Mouse (Mus musculus) kidney, adult 2 months (tissue): Measurements from ENCODE around the gene Myo6. TPM values are rescaled to one million over a fixed set of nuclear protein-coding genes. Genes with fewer than 3 reads are reported as not detected.
A peak's percentile ranks its signal among the peaks of the same experiment; 100 is the strongest.

Experiments
- DNase-seq: peaks from one replicate; pipeline ENCODE4 v3.0.0; 2021
- H3K27ac ChIP-seq: fragments of 200-500 bp; 2 replicates; pipeline ENCODE4 v1.5.1; 2012; ENCODE audit warnings: low read depth, low read length, control low read depth, inconsistent platforms; ENCODE audit not compliant: insufficient read depth
- H3K27me3 ChIP-seq: fragments of 200-500 bp; replicated peaks from 2 replicates; pipeline ENCODE4 v1.6.1; 2012; ENCODE audit warnings: mild to moderate bottlenecking, moderate library complexity, low read length, inconsistent platforms; ENCODE audit not compliant: control insufficient read depth, insufficient read depth
- H3K36me3 ChIP-seq: fragments of 200-500 bp; 2 replicates; pipeline ENCODE4 v1.6.1; 2012; ENCODE audit warnings: mild to moderate bottlenecking, moderate library complexity, low read length, inconsistent platforms; ENCODE audit not compliant: control insufficient read depth, insufficient read depth
- H3K4me1 ChIP-seq: fragments of 200-500 bp; 2 replicates; pipeline ENCODE4 v1.6.1; 2011; ENCODE audit warnings: low read length; ENCODE audit not compliant: control insufficient read depth, insufficient read depth
- H3K4me3 ChIP-seq: fragments of 200-500 bp; 2 replicates; pipeline ENCODE4 v1.5.1; 2011; ENCODE audit warnings: mild to moderate bottlenecking, low read depth, low read length, control low read depth; ENCODE audit not compliant: insufficient read depth
- CTCF ChIP-seq: fragments of 200-500 bp; conservative IDR thresholded peaks from 2 replicates; pipeline ENCODE4 v1.5.1; 2011; ENCODE audit warnings: low read depth, mild to moderate bottlenecking, control low read depth, low read length, moderate library complexity, mixed read lengths; ENCODE audit not compliant: insufficient read depth, insufficient read length
- POLR2A ChIP-seq: fragments of 200-500 bp; IDR thresholded peaks from one replicate; pipeline ENCODE4 v1.6.1; 2011; ENCODE audit warnings: low read depth, low read length, control low read depth
- WGBS: fragments of 180-500 bp; shearing (Covaris S2); methylation state at CpG from one replicate; pipeline ENCODE4 v1.1.7; 2018; 5-methylcytosine and 5-hydroxymethylcytosine counted together
- polyA plus RNA-seq: library from polyadenylated mRNA; depleted of rRNA; stranded (reverse); fragments of >200 nt; gene quantifications from 2 replicates; pipeline ENCODE4 v1.2.3, GENCODE M21; 2012

Myo6 gene
- polyA plus RNA-seq, 1 experiment = 76.4 TPM

DNA sequence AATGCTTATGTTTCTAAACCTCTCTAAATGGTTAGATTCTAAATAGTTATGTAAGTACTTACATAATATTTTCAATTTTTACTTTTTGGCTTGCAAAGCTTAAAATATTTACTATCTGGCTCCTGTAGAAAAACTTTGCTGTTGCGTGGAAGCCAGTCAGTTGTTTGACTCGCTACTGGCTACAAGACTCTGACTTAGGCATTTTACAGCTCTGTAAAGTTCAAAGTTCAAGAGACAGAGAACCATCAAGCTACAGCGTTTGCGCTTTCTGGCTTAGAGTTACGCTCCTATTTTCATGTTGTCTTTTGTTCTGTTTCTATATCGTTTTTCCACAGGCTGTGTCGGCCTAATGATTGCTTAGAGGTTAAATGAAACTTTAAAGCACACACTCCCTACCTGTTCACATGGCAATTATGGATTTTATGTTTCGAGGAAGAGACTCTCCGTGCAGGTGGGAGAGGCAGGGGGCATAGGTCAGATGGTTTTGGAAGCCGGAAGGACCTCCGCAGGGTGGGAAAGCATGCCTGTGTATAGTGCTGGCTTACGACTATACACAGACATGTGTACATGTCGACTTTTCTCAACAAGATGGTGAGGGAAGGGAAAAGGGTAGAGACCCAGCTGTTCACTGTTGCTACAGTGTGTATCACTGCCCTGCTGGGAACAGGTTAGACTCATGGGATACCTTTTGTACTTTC, 171.0 kb downstream of the Myo6 start:
- DNase-seq = peak; percentile 12
- Histone ChIP-seq H3K4me1 (no peaks in the 10 kb centered on the region), H3K36me3 (no peaks in the 10 kb centered on the region), H3K27ac (no peak overlapping the region), H3K27me3 (no peaks in the 10 kb centered on the region), H3K4me3 (no peak overlapping the region)
- WGBS = 51% methylated on average over 13 of the region's 13 CpGs
- TF ChIP-seq CTCF = no peak
- no peak for TF ChIP-seq POLR2A

DNA sequence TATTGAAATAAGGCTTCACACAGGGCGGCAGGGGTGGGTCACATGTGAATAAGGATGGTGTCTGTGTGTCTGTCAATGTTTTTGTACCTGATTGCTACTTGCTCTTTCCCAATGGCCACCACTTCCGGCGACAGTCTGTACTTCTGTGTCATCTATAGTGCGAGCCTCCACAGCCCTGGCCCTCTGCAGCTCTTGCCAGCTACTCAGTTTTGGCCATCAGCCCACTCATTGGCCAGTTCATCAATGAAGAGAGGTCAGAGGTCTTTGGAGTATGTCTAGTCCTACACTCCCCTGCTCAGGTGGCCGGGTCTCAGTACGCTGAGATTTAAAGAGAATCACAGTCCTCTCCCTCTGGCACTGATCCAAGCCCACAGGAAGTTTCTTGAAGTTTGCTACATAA, 173.2 kb downstream of the Myo6 start:
- DNase-seq = no peak
- no peak overlapping the region for H3K4me3 ChIP-seq
- no peak overlapping the region for H3K27ac ChIP-seq
- WGBS = 83% methylated on average over 6 of the region's 6 CpGs
- H3K36me3 ChIP-seq = no peaks in the 10 kb centered on the region
- TF ChIP-seq CTCF = no peak
- no peak for TF ChIP-seq POLR2A
- H3K4me1 ChIP-seq = no peaks in the 10 kb centered on the region
- H3K27me3 ChIP-seq = no peaks in the 10 kb centered on the region

DNA sequence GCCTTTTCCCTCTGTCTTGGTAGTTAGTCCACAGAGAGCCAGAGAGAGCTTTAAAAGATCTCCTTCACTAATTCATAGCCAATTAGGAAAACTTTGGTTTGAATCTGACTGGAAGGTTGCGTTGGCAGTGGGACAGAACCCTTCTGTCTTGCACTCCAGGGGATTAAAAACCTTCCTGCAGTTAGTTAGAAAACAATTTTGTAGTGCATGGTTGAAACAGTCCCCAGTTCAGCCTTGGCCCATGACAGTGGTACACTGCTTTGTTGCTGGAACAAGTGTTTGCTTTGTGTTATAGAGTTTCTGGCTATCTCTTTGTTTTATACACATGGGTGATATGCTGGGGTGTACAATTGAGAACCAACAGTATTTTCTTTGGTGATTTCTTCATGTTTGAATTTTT, 176.1 kb downstream of the Myo6 start:
- WGBS = 91% methylated on average over 1 of the region's 1 CpGs
- no peaks in the 10 kb centered on the region for H3K27me3 ChIP-seq
- no peak for DNase-seq
- H3K4me3 ChIP-seq = no peak overlapping the region
- no peak for TF ChIP-seq POLR2A
- TF ChIP-seq CTCF = no peak
- no peaks in the 10 kb centered on the region for H3K36me3 ChIP-seq
- H3K4me1 ChIP-seq = no peaks in the 10 kb centered on the region
- H3K27ac ChIP-seq = no peak overlapping the region

DNA sequence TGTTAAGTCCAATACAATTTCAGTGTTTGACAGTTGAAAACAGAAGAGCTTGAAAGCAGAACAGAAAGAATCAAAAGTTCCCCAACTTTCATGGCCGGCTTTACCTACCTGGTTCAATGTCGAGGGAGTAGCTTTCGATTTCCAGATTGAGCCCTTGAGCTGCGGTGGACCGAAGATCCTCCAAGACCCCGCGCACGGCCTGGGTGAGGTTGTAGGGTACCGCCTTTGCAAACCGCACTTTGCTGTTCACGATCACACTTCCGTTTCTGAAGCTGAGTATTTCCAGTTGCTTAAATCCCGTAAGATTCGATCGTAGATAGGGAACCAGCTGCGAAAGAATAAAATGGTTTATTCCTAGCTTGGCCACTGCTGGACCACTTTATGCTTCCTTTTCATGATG, 176.9 kb downstream of the Myo6 start:
- H3K4me1 ChIP-seq = no peaks in the 10 kb centered on the region
- no peaks in the 10 kb centered on the region for H3K36me3 ChIP-seq
- no peak for TF ChIP-seq CTCF
- TF ChIP-seq POLR2A = no peak
- H3K4me3 ChIP-seq = no peak overlapping the region
- DNase-seq = no peak
- H3K27ac ChIP-seq = no peak overlapping the region
- WGBS = 95% methylated on average over 16 of the region's 16 CpGs
- H3K27me3 ChIP-seq = no peaks in the 10 kb centered on the region

DNA sequence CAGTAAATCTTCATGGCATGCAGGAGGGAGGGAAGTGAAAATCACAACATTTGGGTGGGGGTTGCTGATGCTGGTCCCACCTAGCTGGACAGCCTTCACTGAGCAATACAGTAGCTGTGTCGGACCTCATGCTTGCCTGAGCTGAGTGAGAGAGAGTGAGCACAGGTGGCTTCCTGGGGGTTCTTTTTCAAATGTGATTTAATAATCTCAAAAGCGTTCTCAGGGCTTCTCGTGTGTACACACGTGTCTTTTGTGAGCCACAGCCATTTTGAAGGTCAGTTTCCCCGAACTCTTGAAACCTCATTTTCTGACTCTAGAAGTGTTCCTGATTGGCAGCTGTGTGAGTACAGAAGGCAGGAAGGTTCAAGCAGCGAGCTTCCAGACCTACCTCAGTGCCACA, 177.7 kb downstream of the Myo6 start:
- TF ChIP-seq CTCF (no peak), POLR2A (no peak)
- 82% methylated on average over 6 of the region's 6 CpGs for WGBS
- no peaks in the 10 kb centered on the region for H3K27me3 ChIP-seq

DNA sequence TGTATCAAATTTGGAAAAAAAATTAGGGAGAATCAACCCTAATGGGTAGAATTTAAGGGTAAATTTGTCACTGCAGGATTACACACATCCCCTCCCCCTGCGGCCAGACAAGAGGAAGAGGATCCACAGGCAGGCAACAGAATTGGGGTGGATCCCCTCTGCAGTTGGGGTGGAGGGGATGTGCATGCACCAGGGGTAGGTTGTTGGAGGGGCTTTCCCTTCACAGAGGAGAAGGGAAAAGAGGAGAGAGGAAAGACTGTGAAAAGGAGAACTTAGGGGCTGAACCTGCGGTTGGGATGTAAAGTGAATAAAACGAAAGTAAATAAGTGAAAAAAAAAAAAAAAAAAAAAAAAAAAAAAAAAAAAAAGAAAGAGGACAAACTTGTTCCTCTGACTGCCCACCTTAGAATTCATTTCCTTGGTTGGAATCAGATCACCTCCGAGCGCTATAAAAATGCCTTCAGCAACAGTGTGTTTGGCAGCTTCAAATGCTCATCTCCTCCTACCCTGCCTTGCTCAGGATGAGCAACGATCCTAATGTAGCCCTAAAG, 179.7 kb downstream of the Myo6 start:
- Histone ChIP-seq H3K27ac (no peak overlapping the region), H3K36me3 (no peaks in the 10 kb centered on the region), H3K4me1 (no peaks in the 10 kb centered on the region), H3K4me3 (no peak overlapping the region), H3K27me3 (no peaks in the 10 kb centered on the region)
- 83% methylated on average over 6 of the region's 6 CpGs for WGBS
- no peak for TF ChIP-seq CTCF
- TF ChIP-seq POLR2A = no peak
- no peak for DNase-seq

More for the DNA sequence above, 177.7 kb downstream of the Myo6 start:
- DNase-seq = no peak
- Histone ChIP-seq H3K4me1 (no peaks in the 10 kb centered on the region), H3K4me3 (no peak overlapping the region), H3K36me3 (no peaks in the 10 kb centered on the region), H3K27ac (no peak overlapping the region)

DNA sequence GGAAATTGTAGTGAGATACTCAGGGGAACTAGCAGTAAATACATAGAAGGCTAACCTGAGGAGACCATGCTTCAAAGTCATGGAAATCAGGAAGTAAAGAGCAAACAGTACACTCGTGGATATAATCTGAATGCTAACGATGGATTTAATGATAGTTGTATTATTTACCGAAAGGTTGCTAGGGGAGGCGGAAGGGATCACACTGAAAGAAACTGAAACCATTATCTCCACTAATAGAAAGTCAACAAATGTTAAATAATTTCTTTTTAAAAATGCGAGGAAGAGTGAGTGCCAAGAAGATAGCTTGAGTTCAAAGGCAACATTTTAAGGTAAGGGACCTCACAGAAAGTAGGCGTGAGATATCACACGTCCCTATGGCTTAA, 186.5 kb downstream of the Myo6 start:
- no peaks in the 10 kb centered on the region for H3K36me3 ChIP-seq

More for the DNA sequence above, 186.5 kb downstream of the Myo6 start:
- TF ChIP-seq POLR2A (no peak), CTCF (no peak)
- WGBS = 67% methylated on average over 7 of the region's 7 CpGs
- H3K27me3 ChIP-seq = no peaks in the 10 kb centered on the region
- no peak for DNase-seq
- no peak overlapping the region for H3K4me3 ChIP-seq
- H3K27ac ChIP-seq = no peak overlapping the region
- no peaks in the 10 kb centered on the region for H3K4me1 ChIP-seq
